Mouse (Mus musculus): ENCODE measurements around the gene Asrgl1.

GRCm38 (mm10) chr19:9134746-9135511 lies 507 bp downstream of the Asrgl1 start:
- TF ChIP-seq CTCF (IDR thresholded peaks at IDR 0.05; ENCODE audit: low read depth, low read length) (no peak), POLR2A (IDR thresholded peaks at IDR 0.05; ENCODE audit: extremely low read depth, insufficient read depth, low read length) (no peak)

Data from liver, adult 2 months (tissue).